Mouse (Mus musculus): ENCODE results near the gene Stx17.

- TF ChIP-seq CTCF (IDR thresholded peaks at IDR 0.05) (no peak), EP300 (IDR thresholded peaks at IDR 0.05; ENCODE audit: insufficient read depth, low read depth, low read length) (no peak)
These were observed 102.1 kb downstream of the Stx17 start for GRCm38 (mm10) chr4:48226800-48227199.
